Mouse (Mus musculus) neural tube, embryonic 14.5 days (tissue): ENCODE data around the gene Nmnat3. TPM values are rescaled to one million over a fixed set of nuclear protein-coding genes. Genes with fewer than 3 reads are reported as not detected.

ENCODE experiments used
- ATAC-seq: fragments of 200-750 bp; cut with Nextera tagmentation; 2 replicates; pipeline ENCODE4 v1.8.0; 2017; ENCODE audit warnings: low read depth, mild to moderate bottlenecking, moderate TSS enrichment, moderate library complexity
- H3K27ac ChIP-seq: fragments of 300-500 bp; sonication (generic); 2 replicates; pipeline ENCODE4 v1.5.1; 2014; ENCODE audit warnings: low read depth, mild to moderate bottlenecking, control low read depth, low read length, moderate library complexity, mixed read lengths
- H3K27me3 ChIP-seq: fragments of 300-500 bp; sonication (generic); 2 replicates; pipeline ENCODE4 v1.6.1; 2014; ENCODE audit warnings: low read length; ENCODE audit not compliant: control insufficient read depth, insufficient read depth
- H3K36me3 ChIP-seq: fragments of 300-500 bp; sonication (generic); 2 replicates; pipeline ENCODE4 v1.6.1; 2014; ENCODE audit warnings: low read length, mixed read lengths; ENCODE audit not compliant: control insufficient read depth, insufficient read depth
- H3K4me1 ChIP-seq: fragments of 300-500 bp; sonication (generic); 2 replicates; pipeline ENCODE4 v1.6.1; 2014; ENCODE audit warnings: low read length; ENCODE audit not compliant: control insufficient read depth, insufficient read depth
- H3K4me2 ChIP-seq: fragments of 300-500 bp; sonication (generic); 2 replicates; pipeline ENCODE4 v1.6.1; 2014; ENCODE audit warnings: mild to moderate bottlenecking, low read depth, low read length, control low read depth
- H3K4me3 ChIP-seq: fragments of 300-500 bp; sonication (generic); 2 replicates; pipeline ENCODE4 v1.5.1; 2014; ENCODE audit warnings: low read depth, low read length, control low read depth, mixed read lengths
- H3K9ac ChIP-seq: fragments of 300-500 bp; sonication (generic); replicated peaks from 2 replicates; pipeline ENCODE4 v1.6.1; 2014; ENCODE audit warnings: low read depth, mild to moderate bottlenecking, control low read depth, low read length, mixed read lengths
- H3K9me3 ChIP-seq: fragments of 300-500 bp; sonication (generic); 2 replicates; pipeline ENCODE4 v1.6.1; 2016; ENCODE audit warnings: low read length; ENCODE audit not compliant: control insufficient read depth
- WGBS: fragments of 180-500 bp; shearing (Covaris S2); extraction: QIAGEN DNeasy Blood & Tissue Kit; methylation state at CpG from one replicate; pipeline ENCODE4 v1.1.7; 2014; 5-methylcytosine and 5-hydroxymethylcytosine counted together
- polyA plus RNA-seq: library from polyadenylated mRNA; unstranded; fragments of >200 nt; fragmentation: Nextera tagmentation; extraction: Ambion mirVana; gene quantifications from 2 replicates; pipeline ENCODE4 v1.2.1, GENCODE M21; 2014

The Nmnat3 gene
- polyA plus RNA-seq, 1 experiment from 2014 or later = 1.6 TPM

DNA sequence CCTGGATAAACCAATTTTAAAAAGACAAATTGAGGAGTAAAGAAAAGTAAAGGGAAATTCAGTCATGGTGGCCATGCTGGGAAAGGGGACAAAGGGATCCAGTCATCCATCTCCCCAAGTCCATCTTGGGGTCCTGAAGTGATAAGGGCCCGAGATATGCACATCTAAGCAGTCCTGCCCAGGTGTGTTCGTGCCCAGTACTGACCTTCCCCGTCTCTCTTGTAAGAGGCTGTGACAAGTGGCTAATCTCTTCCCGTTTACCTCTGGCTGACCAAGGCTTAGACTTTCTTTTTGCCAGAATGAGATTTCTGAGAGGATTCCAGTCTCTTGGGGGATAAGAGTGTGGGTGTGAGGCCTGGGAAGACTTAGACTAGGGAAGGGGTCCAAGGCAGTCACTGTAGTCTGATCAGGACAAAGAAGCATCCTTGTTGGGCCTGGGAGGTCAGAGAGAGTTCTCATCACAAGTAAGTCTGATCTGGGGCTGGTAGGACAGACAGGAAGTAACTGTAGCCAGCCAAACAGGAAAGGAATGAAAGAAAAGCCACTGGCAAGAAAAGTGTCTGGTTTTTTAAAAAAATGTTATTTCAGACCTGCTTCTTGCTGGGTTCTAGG, 140.8 kb downstream of the Nmnat3 start:
- ATAC-seq = no peak
- Histone ChIP-seq H3K4me3 (peak overlapping the region; percentile 16; the same call in 1 of the 2 replicates), H3K9ac (peak overlapping the region; percentile 8; the same call in 1 of the 2 replicates), H3K27me3 (no peaks in the 10 kb centered on the region), H3K27ac (peak overlapping the region; percentile 2; the same call in 1 of the 2 replicates), H3K4me1 (peaks cover 22% of the 10 kb centered on the region), H3K9me3 (no peaks in the 10 kb centered on the region), H3K4me2 (peak overlapping the region; percentile 71), H3K36me3 (no peaks in the 10 kb centered on the region)
- 82% methylated on average over 4 of the region's 4 CpGs for WGBS

DNA sequence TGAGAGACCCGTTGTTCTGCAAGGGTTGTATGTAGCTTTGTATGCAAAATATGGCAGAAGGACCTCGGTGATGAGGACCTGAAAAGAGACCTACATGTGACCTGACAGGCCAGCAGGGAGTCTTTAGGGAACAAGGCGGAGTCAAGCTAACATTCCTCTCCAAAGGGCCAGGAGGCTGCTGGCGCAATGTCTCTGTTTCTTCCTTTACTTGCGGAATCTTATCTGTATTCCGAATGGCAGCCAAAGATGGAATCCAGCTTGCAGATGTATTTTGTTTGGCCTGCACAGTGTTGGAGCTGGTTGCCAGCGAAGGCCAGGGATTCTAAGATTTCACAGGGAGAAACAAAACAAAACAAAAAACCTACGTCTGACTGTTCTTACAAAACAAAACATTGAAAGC, 141.5 kb downstream of the Nmnat3 start:
- peak overlapping the region; percentile 71; the same call in 1 of the 2 replicates for H3K4me2 ChIP-seq
- ATAC-seq = no peak
- no peaks in the 10 kb centered on the region for H3K27me3 ChIP-seq
- peaks cover 24% of the 10 kb centered on the region for H3K4me1 ChIP-seq
- H3K9me3 ChIP-seq = no peaks in the 10 kb centered on the region
- H3K9ac ChIP-seq = no peak overlapping the region
- H3K4me3 ChIP-seq = no peak overlapping the region
- no peaks in the 10 kb centered on the region for H3K36me3 ChIP-seq
- H3K27ac ChIP-seq = no peak overlapping the region
- 57% methylated on average over 8 of the region's 8 CpGs for WGBS

DNA sequence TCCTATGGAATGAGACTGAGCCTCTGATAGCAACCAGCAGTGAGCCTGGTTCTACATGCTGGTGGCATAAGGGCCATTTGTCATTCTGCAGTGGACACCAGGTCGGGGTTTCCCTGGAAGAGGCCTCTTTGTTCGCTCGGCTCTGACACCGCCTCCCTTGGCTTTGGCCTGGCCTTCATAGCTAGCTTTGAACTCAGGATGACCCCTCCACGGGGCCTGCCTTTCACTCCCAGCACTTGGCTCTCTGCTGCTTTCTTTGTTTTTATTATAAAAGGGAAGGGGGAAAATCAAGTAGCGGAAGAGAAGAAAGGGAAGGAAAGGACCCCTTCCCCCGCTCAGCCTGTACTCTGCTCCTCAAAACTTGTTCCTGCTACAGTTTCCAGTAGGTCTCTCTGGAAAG, 142.6 kb downstream of the Nmnat3 start:
- Histone ChIP-seq H3K9ac (no peak overlapping the region), H3K36me3 (no peaks in the 10 kb centered on the region), H3K4me2 (peak overlapping the region; percentile 15; the same call in 1 of the 2 replicates), H3K27me3 (no peaks in the 10 kb centered on the region), H3K9me3 (no peaks in the 10 kb centered on the region), H3K27ac (no peak overlapping the region), H3K4me3 (no peak overlapping the region), H3K4me1 (peaks cover 15% of the 10 kb centered on the region)
- 7% methylated on average over 7 of the region's 7 CpGs for WGBS
- peak; percentile 75; the same call in 1 of the 2 replicates for ATAC-seq

GRCm38 (mm10) chr9:98430528-98430927, 143.3 kb downstream of the Nmnat3 start:
- Histone ChIP-seq H3K27me3 (no peaks in the 10 kb centered on the region), H3K27ac (no peak overlapping the region), H3K9ac (no peak overlapping the region), H3K9me3 (no peaks in the 10 kb centered on the region), H3K4me1 (peaks cover 15% of the 10 kb centered on the region), H3K36me3 (no peaks in the 10 kb centered on the region), H3K4me2 (no peak overlapping the region), H3K4me3 (no peak overlapping the region)
- no peak for ATAC-seq
- WGBS = 55% methylated on average over 3 of the region's 3 CpGs

GRCm38 (mm10) chr9:98433021-98433420, 145.8 kb downstream of the Nmnat3 start:
- Histone ChIP-seq H3K27me3 (no peaks in the 10 kb centered on the region), H3K9ac (no peak overlapping the region), H3K4me1 (peaks cover 15% of the 10 kb centered on the region), H3K27ac (no peak overlapping the region), H3K4me3 (no peak overlapping the region), H3K9me3 (no peaks in the 10 kb centered on the region), H3K36me3 (no peaks in the 10 kb centered on the region), H3K4me2 (no peak overlapping the region)
- no peak for ATAC-seq
- WGBS = 25% methylated on average over 2 of the region's 2 CpGs

GRCm38 (mm10) chr9:98433956-98434588, 146.8 kb downstream of the Nmnat3 start:
- H3K4me1 ChIP-seq = peaks cover 8% of the 10 kb centered on the region
- H3K9me3 ChIP-seq = no peaks in the 10 kb centered on the region
- WGBS = 11% methylated on average over 4 of the region's 4 CpGs
- H3K27ac ChIP-seq = no peak overlapping the region
- no peak for ATAC-seq
- H3K4me2 ChIP-seq = no peak overlapping the region
- H3K4me3 ChIP-seq = no peak overlapping the region
- H3K9ac ChIP-seq = no peak overlapping the region
- no peaks in the 10 kb centered on the region for H3K27me3 ChIP-seq
- no peaks in the 10 kb centered on the region for H3K36me3 ChIP-seq

- H3K4me3 ChIP-seq = no peak overlapping the region
- H3K36me3 ChIP-seq = no peaks in the 10 kb centered on the region
- no peaks in the 10 kb centered on the region for H3K9me3 ChIP-seq
- H3K27ac ChIP-seq = no peak overlapping the region
- H3K9ac ChIP-seq = no peak overlapping the region
- WGBS = 92% methylated on average over 4 of the region's 4 CpGs
- 0 out of 2 replicates have a peak, but pooled peaks cover 4% of the 10 kb centered on the region for H3K4me1 ChIP-seq
- no peak for ATAC-seq
- H3K27me3 ChIP-seq = no peaks in the 10 kb centered on the region
- no peak overlapping the region for H3K4me2 ChIP-seq
Observed at GRCm38 (mm10) chr9:98437819-98438218, 150.6 kb downstream of the Nmnat3 start.

- ATAC-seq = no peak
- H3K36me3 ChIP-seq = no peaks in the 10 kb centered on the region
- H3K27ac ChIP-seq = no peak overlapping the region
- 66% methylated on average over 3 of the region's 3 CpGs for WGBS
- H3K4me1 ChIP-seq = no peaks in the 10 kb centered on the region
- no peak overlapping the region for H3K4me2 ChIP-seq
- H3K9me3 ChIP-seq = no peaks in the 10 kb centered on the region
- no peak overlapping the region for H3K9ac ChIP-seq
- no peak overlapping the region for H3K4me3 ChIP-seq
- H3K27me3 ChIP-seq = no peaks in the 10 kb centered on the region
Observed at GRCm38 (mm10) chr9:98439091-98439490, 151.9 kb downstream of the Nmnat3 start.

DNA sequence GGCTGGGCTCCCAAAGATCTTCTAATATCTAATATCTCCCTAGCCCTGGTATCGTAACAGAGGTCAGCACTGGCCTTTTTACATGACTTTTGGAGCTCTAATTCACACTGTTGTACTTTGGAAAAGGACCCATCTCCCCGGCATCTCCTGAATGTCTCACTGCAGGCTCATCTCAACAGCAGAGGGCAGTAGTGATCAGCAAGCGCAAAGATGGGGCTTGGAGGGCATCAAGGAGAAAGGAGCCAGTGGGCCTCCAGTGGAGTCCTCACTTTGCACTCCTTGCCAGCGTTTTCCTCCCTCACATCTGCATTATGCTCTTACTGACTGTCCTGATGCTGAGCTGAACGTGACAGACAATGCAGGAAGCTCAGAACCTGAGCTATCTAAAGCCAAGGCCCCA, 155.4 kb downstream of the Nmnat3 start:
- 64% methylated on average over 5 of the region's 5 CpGs for WGBS
- no peak for ATAC-seq

More for the DNA sequence above, 155.4 kb downstream of the Nmnat3 start:
- Histone ChIP-seq H3K4me3 (no peak overlapping the region), H3K9me3 (no peaks in the 10 kb centered on the region), H3K27me3 (no peaks in the 10 kb centered on the region), H3K9ac (no peak overlapping the region), H3K4me2 (no peak overlapping the region), H3K4me1 (no peaks in the 10 kb centered on the region), H3K36me3 (no peaks in the 10 kb centered on the region), H3K27ac (no peak overlapping the region)
